Mouse (Mus musculus): ENCODE measurements around the gene Bysl.

Gene Bysl

DNA sequence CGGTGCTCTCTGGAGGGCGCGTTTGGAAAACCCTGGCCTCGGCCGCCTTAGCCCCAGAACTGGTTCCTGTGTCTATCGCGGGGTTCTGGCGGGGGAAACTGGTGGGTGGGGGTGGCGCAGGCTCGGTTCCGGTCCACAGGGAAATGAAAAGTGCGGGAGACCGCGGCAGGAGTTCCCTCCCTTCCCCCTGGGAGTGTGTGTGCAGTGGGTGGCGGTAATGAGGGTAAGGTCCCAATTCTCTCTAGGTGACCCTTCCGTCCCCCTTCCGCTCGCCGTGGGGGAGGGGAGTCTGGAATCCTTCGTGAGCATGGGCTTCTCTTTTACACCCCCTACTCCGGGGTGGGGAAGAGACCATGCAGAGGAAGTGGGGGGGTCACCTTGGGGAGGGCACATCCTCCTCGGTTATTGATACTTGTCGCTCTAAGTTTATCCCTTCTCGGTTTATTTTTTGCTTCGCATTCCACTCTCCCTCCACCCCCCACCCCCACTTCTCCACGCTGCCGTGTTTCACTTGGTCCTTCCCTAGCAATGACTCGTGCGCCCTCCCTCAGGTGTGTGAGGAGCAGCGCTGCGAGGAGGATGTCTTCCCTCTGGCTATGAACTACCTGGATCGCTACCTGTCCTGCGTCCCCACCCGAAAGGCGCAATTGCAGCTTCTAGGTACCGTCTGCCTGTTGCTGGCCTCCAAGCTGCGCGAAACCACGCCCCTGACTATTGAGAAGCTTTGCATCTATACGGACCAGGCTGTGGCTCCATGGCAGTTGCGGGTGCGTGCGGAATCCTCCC lies 16.9 kb downstream of the Bysl start:
- DNase-seq (ENCODE audit: low read depth, low spot score): peak; percentile 27

DNA sequence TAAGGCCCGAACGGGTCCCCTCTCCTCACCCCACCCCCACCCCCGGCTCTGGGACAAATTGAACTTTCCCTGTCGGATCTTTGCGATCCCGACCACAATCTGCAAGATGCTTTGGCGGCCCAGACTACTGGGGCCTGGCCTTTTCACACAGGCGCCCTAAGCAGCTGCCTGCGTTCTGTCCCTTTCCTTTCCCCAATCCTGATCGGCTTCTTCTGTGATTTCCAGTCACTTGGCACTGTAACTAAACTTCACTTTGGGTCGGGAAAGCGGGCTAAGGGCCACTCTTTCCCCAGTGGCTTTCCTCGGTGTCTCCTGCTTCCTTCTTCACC lies 17.5 kb downstream of the Bysl start:
- no peak for DNase-seq (ENCODE audit: low read depth, low spot score)

DNA sequence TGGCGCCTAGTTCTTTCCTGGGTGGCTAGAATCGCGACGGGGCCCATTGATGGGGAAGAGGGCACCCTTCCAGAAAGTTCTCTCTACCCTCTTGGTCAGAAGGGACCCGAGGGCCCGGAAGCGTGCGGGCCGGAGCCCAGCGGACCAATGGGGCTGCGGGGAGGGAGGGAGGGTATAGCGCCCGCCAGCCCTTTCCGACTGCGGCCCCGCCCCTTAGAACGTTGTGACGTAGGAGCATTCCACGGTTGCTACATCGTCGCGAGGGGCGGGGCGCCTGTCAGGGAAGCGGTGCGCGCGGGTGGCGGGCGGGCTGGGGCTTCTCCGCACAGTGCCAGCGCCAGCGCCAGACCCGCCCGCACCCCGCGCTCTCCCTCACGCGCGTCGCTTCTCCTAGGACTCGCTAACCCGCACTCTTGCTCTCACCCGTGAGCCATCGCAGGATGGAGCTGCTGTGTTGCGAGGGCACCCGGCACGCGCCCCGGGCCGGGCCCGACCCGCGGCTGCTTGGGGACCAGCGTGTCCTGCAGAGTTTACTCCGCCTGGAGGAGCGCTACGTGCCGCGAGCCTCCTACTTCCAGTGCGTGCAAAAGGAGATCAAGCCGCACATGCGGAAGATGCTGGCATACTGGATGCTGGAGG lies 18.0 kb downstream of the Bysl start:
- peak; percentile 96 for DNase-seq (ENCODE audit: low read depth, low spot score)

DNA sequence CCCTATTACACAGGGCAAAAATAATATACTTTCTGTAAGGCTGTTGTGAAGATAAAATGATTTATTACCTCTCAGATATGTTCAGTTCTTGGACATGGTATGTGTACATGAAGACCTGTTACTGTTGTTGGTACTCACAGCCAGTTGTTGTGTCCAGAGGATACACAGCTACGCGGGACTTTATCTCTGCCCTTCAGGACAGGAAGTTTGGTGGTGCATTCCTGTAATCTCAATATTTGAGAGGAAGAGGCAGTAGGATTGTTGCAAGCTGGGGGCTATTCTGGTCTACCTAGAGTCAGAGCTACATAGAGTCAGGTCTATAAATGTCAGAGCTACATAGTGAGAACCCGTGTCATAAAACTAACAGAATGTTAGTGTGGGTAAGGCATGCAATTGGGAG lies 20.2 kb downstream of the Bysl start:
- DNase-seq (ENCODE audit: low read depth, low spot score): no peak

DNA sequence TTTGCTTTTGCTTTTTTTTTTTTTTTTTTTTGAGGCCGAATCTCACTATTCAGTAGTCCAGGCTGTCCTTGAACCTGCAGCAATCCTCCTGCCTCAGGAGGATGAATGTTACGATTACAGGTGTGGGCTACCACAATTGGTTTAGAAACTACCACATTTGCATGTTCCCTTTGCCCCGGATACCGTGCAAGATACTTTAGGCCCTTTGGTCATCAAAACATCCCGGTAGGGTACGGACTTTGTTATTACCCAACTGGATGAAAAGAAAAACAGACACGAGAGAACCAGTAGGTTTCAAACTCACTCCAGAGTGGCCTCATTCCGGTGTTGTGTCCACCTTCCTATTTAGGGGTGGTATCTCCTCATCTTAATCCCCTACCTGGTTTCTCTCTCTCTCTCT lies 22.8 kb downstream of the Bysl start:
- no peak for DNase-seq (ENCODE audit: low read depth, low spot score)

DNA sequence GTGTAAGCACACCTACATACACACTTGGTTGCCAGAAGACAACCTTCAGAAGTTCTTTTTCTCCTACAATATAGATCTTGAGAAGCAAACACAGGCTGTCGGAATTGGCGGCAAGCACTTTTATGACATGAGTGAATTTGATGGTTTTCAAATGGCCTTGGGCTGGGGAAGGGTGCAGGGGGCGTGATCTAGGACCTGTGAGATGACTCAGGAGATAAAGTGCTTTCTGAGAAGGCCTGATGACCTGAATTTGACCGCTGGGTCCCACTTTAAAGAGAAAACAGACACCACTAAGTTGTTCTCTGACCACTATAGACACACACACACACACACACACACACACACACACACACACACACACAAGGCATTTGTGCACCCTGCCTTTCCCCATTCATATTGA lies 30.3 kb downstream of the Bysl start:
- DNase-seq (ENCODE audit: low read depth, low spot score): no peak

DNA sequence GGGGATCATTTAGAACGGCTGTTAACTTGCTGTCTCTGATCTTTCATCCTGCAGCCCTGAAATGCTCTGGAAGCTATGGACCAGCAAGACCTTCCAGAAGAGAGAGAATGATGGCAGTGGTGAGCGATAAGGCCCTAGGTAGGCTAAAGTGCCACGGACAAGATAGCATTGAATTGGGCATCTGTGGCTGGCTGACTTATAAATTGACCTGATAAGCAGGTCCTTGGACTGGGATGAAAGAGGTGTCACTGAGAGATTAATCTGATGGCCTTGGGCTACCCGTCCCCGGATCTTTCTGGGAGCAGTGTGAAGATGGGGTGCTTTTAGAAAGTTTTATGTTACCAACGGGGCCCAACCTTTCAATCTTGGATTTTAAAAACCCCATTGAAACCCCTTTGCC lies 32.6 kb downstream of the Bysl start:
- no peak for DNase-seq (ENCODE audit: low read depth, low spot score)

DNA sequence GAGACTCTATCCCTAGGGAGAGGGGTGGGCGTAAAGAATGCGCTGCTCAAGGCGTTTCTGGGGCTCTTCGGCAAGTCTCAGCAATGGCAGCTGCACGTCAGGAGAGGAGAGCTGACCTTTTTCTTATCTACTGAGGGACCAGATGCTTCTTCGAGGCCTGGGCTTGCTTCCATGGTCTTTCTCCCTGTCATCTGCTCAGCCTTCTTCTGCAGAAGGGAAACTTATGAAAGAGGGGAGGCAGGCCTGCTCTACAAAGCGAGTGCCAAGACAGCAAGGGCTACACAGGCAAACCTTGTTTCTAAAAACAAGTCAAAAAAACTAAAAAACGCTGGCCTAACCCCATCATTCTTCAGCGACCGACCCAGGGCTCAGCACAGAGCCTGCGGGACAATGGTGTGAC lies 36.5 kb downstream of the Bysl start:
- DNase-seq (ENCODE audit: low read depth, low spot score): no peak

DNA sequence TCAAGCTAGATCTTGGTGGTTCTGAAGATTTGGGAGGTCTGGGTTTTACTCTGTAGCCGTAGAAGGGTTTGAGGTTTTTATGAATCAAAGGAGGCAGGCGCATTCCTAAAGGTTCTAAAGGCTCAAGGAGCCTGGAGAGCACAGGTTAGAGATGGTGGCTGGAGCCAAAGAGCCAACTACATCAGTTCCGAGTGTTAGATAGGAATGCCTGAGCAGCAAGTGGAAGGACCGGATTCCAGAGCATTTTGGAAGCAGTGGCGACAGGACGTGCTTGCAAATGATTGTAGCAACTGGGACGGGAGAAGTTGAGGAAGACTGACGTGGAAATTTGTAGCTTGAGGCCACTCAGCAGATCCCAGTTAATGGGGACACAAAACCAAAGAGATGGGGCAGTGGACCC lies 37.3 kb downstream of the Bysl start:
- DNase-seq (ENCODE audit: low read depth, low spot score): no peak

DNA sequence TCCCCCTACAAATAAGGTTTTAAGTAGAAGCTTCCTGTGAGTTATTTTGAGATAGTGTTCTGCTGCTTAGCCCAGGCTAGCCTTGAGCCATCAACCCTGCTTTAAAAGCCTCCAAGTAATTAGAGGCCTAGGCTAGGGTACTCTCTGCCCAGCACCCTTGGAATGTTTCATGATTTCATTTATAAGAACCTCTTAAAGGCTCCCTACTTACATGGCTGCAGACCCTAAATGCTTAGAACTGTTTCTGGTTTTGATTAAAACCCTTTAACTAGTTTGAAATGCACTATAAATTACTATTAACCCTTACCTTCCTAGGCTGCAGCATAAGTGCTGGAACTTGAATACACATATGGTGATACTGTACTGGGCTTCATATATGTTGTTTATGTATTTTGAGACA lies 38.9 kb downstream of the Bysl start:
- no peak for DNase-seq (ENCODE audit: low read depth, low spot score)

DNA sequence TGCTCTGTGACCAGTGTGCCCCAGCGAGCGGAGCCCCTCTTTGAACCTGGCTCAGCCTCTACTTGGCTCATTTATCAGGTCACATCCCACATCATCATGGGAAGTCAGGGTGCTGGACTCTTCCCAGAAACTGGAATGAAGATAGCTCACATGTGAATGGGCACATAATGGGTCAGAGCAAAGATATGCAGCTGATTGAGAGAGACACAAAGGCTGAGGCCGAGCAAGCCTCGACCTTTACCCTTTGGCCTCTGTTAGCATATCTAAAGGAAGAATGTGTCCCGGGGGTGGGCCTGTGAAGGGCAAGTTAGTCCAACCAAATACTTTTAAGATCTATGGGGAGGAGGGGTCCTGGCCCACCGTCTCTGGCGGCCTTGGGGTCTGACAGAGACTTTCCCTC lies 39.7 kb downstream of the Bysl start:
- no peak for DNase-seq (ENCODE audit: low read depth, low spot score)

DNA sequence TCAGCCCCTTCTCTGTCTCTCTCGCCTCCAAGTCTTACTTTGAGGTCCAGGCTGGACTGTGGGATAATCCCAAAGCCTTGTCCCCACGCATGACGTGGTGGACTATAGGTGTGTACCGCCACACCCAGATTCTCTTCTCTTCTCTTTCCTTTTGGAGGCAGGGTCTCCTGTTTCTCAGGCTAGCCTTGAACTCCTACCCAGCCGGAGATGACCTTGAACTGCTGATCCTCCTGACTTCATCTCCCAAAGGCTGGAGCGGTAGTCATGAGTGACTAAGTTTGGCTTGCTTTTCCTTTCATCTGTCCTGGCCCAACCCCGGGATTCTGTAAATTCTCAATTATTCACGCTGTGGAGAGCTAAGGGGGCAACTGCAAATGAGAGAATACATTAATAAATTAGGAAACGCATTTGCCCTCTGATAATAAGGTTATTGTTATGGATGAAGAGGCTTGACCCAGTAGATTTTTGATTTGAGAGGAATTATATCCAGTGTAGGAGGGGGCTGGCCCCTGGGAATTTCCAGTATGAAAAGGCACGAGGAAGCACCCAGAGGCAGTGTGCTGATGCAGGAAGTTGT lies 42.3 kb downstream of the Bysl start:
- no peak for DNase-seq (ENCODE audit: low read depth, low spot score)

DNA sequence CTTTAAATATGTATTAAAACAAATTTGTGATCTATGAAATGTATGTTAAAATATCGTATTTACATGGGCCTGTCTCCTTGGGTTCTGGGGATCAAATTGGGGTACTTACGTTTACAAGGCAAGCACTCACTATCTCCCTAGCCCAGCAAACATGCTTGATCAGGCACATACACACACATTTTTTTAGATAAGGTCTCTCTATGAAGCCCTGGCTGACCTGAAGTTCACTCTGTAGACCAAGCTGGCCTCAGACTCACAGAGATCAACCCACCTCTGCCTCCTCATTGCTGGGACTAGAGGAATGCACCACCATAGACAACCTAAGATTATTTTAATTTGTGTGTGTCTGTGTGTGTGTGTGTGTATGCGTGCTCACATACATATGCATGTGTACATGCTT lies 42.9 kb downstream of the Bysl start:
- no peak for DNase-seq (ENCODE audit: low read depth, low spot score)

DNA sequence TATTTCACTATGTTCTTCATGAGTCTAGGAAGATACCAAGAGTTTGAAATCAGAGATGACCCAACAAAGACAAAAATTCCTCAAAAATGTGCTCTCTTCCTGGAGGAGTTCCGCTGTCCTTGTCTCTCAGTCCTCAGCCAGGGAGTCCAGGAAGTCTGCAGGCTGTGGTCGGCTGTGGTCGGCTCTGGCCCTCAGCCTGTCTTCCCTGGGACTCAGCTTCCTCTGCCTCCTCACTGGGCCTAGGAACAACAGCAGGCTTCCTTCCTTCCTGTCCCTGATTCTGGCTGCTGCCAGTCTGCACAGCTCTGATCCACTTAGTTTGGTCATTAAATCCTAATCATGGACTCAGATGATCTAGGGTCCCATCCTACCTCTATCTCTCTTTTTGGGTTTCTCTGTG lies 44.0 kb downstream of the Bysl start:
- DNase-seq (ENCODE audit: low read depth, low spot score): no peak

DNA sequence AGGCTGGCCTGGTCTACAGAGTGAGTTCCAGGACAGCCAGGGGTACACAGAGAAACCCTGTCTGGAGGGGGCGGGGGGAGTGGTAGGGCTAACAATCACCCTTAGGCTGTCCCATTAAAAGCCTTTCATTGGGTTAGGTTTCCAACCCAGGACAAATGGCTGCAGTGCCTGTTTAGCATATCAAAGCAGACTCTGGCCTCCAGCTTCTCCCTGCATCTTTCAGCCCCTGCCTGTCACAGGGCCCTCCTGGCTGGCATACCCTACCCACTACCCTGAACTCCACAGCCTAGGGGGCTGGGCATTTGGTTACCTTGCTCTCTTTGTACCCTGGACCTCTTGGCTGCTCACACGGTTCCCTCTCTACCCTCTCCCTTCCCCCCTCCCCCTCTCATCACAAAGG lies 45.2 kb downstream of the Bysl start:
- no peak for DNase-seq (ENCODE audit: low read depth, low spot score)

DNA sequence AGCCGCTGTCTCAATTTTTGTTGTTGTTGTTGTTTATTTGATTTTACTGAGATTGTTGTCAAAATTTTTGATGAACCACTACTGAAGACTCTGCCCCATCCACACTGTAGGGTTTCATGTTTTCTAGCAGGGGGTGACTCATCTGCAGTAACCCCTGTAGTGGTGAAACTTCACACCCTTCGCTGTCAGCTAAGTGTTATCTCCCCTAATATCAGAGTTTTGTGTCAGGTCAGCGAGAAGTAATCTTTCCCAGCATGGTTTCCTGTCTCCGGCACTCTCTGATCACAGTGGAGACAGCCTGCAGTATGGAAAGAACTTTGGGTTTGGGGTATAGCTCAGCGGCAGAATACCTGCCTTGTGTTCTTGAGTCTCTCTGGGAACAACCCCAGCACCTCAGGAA lies 46.7 kb downstream of the Bysl start:
- DNase-seq (ENCODE audit: low read depth, low spot score): no peak

DNA sequence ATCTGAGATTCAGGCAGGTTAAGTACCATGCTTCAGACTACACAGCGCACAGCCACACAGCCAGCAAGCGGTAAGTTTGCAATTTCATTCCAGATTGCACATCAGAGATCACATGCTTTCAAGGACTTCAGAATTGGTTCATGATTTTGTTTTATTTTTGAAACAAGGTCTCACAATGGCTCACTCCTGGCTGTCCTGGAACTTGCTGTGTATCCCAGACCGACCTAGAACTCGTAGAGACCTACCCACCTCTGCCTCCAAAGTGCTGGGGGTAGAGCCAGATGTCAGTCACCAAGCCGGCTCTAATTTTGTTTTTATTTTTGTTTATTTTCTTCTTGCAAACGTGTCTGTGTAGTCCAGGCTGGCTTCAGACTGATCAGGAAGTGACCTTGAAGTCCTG lies 48.4 kb downstream of the Bysl start:
- no peak for DNase-seq (ENCODE audit: low read depth, low spot score)

DNA sequence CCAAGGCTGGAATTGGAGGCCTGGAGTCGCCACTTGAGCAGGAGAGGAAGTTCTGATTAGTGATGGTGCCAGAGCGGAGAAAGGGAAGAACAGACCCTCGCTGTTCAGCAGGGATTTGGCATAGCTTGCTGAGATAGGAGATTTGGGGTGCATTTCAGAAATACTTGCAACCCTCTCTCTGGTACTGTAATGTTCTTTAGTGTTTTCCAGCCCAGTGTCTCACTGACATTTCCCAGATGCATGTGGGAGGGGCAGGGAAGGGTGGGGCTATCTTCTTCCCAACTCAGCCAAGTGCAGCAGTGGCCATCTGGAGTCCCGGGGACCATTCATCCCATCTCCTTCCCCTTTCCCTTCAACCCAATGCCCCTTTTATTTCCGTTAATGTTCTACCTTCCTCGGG lies 51.6 kb downstream of the Bysl start:
- DNase-seq (ENCODE audit: low read depth, low spot score): peak; percentile 8

DNA sequence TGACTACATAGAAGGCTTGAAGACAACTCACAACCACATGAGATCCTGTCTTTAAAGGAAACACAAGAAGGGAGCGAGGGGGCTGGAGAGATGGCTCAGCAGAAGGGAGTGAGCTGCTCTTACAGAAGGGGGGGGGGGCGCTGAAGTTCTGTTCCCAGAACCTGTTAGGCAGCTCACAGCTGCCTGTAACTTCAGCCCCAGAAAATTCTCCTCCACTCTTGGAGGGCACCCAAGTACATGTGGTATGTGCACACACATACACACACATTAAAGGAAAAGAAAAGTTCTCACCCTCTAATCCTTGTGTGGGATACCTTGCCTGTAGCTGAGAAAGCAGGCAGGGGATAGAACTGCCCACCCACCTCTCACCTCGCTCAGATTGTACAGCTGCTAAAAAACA lies 54.1 kb downstream of the Bysl start:
- DNase-seq (ENCODE audit: low read depth, low spot score): peak; percentile 31

DNA sequence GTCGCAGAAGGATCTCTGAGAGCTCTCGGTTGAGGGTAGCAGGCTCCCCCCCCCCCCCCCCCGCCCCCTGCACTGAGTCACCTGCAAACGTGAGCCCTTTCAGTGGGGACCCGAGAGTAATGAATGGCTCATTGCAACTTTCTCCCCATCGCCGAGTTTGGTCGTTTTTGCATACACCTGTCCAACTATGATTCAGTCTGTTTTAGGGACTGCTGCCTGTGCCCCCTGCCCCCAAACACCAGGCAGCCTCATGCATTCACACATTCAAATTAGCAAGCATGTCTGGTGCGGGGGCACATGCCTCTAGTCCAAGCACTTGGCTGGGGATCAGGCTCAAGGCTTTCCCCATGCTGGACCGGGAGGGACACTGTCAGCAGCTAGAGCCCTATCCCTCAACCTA lies 56.7 kb downstream of the Bysl start:
- no peak for DNase-seq (ENCODE audit: low read depth, low spot score)

DNA sequence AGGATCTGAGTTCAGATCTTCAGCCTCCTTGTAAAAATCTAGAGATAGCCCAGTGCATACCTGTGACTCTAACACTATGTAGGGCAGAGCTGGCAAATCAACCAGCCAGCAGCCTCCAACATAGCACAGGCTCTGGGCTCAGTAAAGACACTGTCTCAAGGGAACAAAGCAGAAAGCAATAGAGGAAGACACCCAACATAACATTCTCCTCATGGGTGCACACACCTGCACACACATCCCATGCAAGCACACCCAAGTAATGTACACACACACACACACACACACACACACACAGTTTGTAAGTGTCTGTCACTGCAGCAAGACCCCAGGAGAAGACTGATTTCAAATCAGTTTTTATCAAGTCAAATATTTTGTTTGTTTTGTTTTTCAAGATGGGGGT lies 58.3 kb downstream of the Bysl start:
- DNase-seq (ENCODE audit: low read depth, low spot score): no peak

DNA sequence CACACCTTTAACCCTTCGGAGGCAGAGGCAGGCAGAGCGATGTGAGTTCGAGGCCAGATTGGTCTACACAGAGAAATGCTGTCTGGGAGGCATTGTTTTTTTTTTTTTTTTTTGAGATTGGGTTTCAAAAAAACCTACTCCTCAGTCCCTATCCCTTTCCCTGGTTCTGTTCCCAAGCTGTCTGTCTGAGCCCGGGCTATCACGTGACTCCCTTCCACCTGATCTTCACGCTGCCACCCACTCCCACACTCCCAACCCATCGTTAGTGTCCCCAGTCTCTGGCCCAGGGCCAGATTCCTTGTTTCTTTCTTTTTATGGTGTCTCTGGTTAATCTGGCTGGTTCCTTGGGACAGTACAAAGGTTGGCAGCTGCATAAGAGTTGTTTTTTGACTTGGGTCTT lies 60.2 kb downstream of the Bysl start:
- DNase-seq (ENCODE audit: low read depth, low spot score): no peak

Measured in brain, adult 2 months (tissue).